Mouse (Mus musculus): Measurements from ENCODE around the gene Lcat. TPM values are rescaled to one million over a fixed set of nuclear protein-coding genes. Genes with fewer than 3 reads are reported as not detected.
A peak's percentile ranks its signal among the peaks of the same experiment; 100 is the strongest.

Lcat gene
- total RNA-seq, 4 experiments from 2014 or later: 1.1 to 3.1 (median 2.2) TPM

DNA sequence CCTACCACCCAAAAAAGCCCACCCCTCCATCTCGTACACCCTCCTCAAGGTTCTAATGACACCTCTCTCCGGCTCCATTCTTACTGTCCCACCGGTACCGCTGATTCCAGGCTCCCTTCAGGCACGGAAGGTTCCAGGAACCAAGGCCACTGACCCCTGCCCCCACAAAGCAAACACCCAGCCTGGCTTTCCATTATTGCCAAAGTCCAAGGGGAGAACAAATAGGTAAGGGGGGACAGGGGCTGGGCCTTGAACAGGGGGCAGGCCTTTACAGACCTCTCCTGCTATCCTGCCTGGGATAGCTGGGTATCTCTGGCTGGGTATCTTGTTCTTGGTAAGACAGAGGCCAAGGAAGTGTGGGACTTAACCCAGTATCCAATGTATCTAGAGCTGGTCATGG is 640 bp downstream of the Lcat start:
- no peak for DNase-seq

GRCm38 (mm10) chr8:105942026-105942425 is 1.2 kb downstream of the Lcat start:
- no peak for DNase-seq

DNA sequence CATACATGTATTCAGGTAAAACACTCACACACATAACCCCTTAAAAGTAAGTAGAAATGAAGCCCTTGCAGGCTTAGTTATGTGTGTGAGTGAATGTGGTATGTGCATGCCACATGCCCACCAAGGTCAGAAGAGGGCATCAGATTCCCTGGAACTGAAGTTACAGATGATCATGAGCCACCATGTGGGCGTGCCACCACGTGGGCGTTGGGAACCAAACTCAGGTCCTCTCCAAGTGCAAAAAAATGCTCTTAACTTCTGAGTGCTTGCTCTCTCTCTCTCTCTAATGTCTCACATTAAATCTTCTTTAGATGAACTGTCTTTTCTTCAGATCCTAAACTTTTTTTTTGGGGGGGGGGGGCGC is 4.9 kb downstream of the Lcat start, which contains the start of gene Psmb10:
Gene Psmb10, minus strand, starts transcription at position 139 of the 364 bp plus-strand sequence.
- peak; percentile 52 for DNase-seq

GRCm38 (mm10) chr8:105937496-105938305 is 5.5 kb downstream of the Lcat start:
- DNase-seq: peak; percentile 55

GRCm38 (mm10) chr8:105936866-105937475 is 6.2 kb downstream of the Lcat start:
- peak; percentile 93 for DNase-seq

GRCm38 (mm10) chr8:105935863-105936603 is 7.1 kb downstream of the Lcat start:
- DNase-seq: no peak

GRCm38 (mm10) chr8:105935105-105935504 is 8.1 kb downstream of the Lcat start:
- no peak for DNase-seq

- no peak for DNase-seq
Observed at GRCm38 (mm10) chr8:105933762-105934161, 9.4 kb downstream of the Lcat start, which contains the start of gene Ctrl. Gene Ctrl (minus strand): TSS chr8:105933862.

- DNase-seq: no peak
Observed at GRCm38 (mm10) chr8:105932525-105932924, 10.7 kb downstream of the Lcat start.

DNA sequence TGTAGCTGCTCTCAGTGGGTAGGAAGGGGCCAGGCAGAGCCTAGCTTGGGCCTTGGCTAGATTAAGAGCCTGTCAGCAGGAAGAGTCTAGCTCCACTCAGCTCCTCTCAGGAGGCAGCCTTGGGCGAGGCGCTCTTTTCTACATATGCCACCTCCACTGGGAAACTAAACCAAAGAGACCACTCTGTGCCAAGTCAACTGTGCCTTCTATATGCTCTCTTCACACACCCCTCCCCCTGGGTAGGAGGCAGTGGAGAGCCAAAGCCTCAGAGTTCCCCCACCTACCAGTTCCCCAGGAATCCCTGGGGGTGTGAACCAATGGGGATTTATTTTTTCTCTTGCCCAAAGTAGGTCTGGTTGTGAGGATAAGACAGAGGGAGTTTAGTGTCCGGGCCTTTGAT is 11.9 kb downstream of the Lcat start:
- no peak for DNase-seq

- DNase-seq: peak; percentile 70
Observed at GRCm38 (mm10) chr8:105930602-105931001, 12.6 kb downstream of the Lcat start.

DNA sequence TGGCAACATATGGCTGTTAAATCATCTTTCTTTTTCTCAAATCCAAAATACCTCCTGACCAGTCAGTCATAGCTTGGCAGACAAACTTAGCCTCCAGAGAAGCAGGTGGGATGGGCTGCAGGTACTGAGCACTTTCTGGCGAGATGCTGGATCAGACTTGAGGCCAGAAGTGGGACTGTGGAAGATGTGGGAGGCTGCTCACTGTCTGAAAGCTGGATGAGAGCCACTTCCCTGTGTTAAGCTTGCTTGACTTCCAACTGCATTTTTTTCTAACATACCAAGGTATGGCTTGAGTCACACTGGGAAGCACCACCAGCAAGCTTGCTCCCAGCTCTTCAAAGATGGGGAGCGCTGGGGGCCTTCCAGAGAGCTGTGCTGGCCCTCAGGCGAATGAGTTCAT is 18.1 kb downstream of the Lcat start:
- no peak for DNase-seq

DNA sequence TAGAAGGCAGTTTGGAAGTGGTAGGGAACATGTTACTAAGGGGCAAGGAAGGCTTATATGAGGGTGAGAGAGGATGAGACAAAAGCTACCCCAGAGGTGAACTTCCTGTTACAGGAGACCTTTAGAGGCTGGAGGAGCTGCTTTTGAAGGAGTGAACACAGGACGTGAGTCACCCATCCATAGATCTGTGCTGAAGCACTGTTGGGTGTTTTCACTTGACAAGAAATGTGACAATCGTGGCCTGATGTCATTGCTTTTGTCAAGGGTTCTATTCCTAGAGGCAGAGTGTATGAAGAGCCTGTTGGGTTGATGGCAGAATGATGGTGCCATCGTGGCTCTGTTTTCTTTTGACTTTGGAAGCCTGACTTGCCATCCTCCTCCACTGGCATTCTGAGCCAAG is 23.8 kb downstream of the Lcat start:
- DNase-seq: no peak

GRCm38 (mm10) chr8:105900941-105901616 is 42.1 kb downstream of the Lcat start:
- no peak for DNase-seq

DNA sequence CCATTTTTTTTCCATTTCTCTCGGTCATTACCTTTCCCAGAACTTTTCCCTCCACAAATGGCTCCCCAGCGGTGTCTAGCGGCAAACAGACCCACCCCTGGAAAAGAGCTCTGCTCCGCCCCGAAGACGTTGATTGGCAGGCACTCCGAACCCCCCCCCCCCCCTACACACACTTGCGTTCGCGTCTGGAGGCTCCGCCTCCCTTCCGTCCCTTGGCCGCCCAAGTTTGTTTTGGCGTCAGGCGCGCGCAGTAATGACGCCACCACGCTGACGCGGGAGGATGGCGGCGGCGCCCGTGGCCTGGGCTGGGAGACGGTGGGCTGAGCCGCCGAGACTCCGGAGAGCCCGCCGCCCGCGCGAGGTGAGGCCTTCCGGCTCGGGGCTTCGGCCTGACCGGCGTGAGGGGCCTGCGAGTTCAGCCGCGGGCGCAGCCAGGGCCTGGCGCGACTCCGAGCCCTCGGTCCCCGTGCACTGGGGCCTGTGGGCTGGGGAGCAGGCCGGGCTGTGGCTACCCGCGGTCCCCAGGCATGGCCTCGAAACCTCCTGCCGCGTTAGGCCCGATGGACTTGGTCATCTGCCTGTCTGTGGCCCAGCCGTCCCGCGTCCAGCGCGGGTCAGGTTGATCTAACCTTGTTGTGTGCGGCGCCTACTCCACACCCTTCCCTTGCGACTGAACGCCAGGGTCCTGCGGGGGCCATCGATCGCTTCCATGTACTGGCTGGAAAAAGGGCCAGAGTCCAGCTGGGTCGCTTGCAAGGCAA is 42.8 kb downstream of the Lcat start, which contains the start of gene Pskh1:
Gene Pskh1, plus strand, starts transcription at position 262 of the 761 bp plus-strand sequence.
- DNase-seq: peak; percentile 84

GRCm38 (mm10) chr8:105897801-105898480 is 45.2 kb downstream of the Lcat start:
- no peak for DNase-seq

DNA sequence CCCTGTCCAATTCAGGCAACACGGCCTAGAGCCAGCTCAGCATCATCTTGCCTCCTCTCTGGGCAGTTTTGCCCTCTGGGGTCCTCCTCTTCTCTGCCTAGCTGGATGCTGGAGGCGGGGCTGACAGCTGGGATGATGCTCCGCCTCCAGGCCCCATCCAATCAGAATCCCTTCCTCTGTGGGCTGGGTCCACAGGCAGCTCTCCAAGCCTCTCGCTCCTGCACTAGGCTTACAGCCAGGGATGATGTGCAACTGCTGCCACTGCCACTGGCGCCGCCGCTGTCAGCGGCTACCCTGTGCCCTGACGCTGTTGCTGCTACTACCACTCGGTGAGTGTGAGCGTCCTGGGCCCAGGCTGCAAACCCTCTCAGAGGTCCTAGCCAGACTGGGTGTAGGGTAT is 49.8 kb downstream of the Lcat start, which contains the start of gene Nrn1l:
Gene Nrn1l, plus strand, starts transcription at position 229 of the 400 bp plus-strand sequence.
- peak; percentile 65 for DNase-seq

GRCm38 (mm10) chr8:105892432-105892831 is 50.8 kb downstream of the Lcat start:
- DNase-seq: no peak

GRCm38 (mm10) chr8:105890870-105891269 is 52.3 kb downstream of the Lcat start:
- DNase-seq: no peak

GRCm38 (mm10) chr8:105889756-105890465 is 53.3 kb downstream of the Lcat start:
- no peak for DNase-seq
